Mouse (Mus musculus): ENCODE measurements around the gene Wdr41. TPM values are rescaled to one million over a fixed set of nuclear protein-coding genes. Genes with fewer than 3 reads are reported as not detected.

Gene Wdr41
- polyA plus RNA-seq, 1 experiment from 2014 or later: 25.9 TPM

Other genes starting within 250 kb of the Wdr41 start
- 210 and 219 TPM in 2 replicates for gene Tbca, start 187.4 kb upstream of the Wdr41 start, polyA plus RNA-seq (2016; fragmentation: Nextera tagmentation; extraction: Ambion mirVana)
- 2.1 and 3.0 TPM in 2 replicates for gene Otp, start 100.7 kb upstream of the Wdr41 start, polyA plus RNA-seq (2016; fragmentation: Nextera tagmentation; extraction: Ambion mirVana)